Mouse (Mus musculus) lung, adult 2 months (tissue): ENCODE data around the gene As3mt. TPM values are rescaled to one million over a fixed set of nuclear protein-coding genes. Genes with fewer than 3 reads are reported as not detected.

Experiments used
- DNase-seq: peaks from one replicate; pipeline ENCODE4 v3.0.0; 2022
- H3K4me1 ChIP-seq: fragments of 200-500 bp; 2 replicates; pipeline ENCODE4 v1.6.1; 2011; ENCODE audit warnings: low read length; ENCODE audit not compliant: control insufficient read depth, insufficient read depth
- H3K4me3 ChIP-seq: fragments of 200-500 bp; replicated peaks from 2 replicates; pipeline ENCODE3; 2011; ENCODE audit warnings: low read depth, mild to moderate bottlenecking, control low read depth, low read length; ENCODE audit errors: extremely low read depth
- CTCF ChIP-seq: fragments of 200-500 bp; IDR thresholded peaks from 2 replicates; pipeline ENCODE4 v1.5.1; 2011; ENCODE audit warnings: mild to moderate bottlenecking, low read length, control low read depth; ENCODE audit not compliant: insufficient read depth
- POLR2A ChIP-seq: fragments of 200-500 bp; IDR thresholded peaks from 2 replicates; pipeline ENCODE4 v1.6.1; 2011; ENCODE audit warnings: low read depth, mild to moderate bottlenecking, control low read depth, low read length, borderline replicate concordance; ENCODE audit errors: extremely low read depth
- WGBS: fragments of 180-500 bp; shearing (Covaris S2); methylation state at CpG from one replicate; pipeline ENCODE4 v1.1.7; 2018; 5-methylcytosine and 5-hydroxymethylcytosine counted together
- polyA plus RNA-seq: library from polyadenylated mRNA; depleted of rRNA; stranded (reverse); fragments of >200 nt; gene quantifications from 2 replicates; pipeline ENCODE4 v1.2.3, GENCODE M21; 2012

The As3mt gene
- polyA plus RNA-seq, 1 experiment: 14.9 TPM

DNA sequence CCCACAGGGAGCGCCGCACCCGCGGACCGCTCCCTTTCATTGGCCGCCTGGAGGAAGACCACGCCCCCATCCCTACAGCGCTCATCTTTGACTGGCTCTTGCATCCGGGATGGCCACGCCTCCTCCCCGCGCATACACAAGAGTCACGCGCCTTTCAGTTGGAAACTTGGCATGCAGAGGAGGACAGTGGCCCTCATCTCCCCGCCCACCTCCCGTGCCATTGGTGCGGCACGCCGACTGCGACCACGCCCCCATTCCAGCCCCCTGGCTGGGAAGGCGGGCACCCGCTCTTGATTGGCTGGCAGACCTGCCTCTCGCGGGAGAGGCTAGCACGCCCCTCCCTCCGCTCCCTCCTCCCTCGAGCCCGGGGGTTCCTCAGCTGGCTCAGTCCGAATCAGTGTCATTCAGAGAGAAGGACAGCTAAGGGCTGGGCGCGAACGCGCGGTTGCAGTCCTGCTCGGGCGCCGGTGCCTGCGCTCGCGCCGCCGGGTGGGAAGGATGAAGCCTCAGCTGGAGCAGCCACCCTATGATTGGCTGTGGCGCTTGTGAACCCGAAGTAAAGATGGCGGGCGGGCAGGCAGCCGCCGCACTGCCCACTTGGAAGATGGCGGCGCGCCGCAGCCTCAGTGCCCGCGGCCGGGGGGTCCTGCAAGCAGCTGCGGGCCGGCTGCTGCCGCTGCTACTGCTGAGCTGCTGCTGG is 54.1 kb downstream of the As3mt start, which contains the start of gene Cnnm2:
TSS of gene Cnnm2 (plus strand) at position 350 of the 700 bp plus-strand sequence.
- H3K4me1 ChIP-seq: peaks cover 7% of the 10 kb centered on the region; the same call in 1 of the 2 replicates
- under 1% methylated on average over 58 of the region's 59 CpGs for whole genome bisulfite sequencing

DNA sequence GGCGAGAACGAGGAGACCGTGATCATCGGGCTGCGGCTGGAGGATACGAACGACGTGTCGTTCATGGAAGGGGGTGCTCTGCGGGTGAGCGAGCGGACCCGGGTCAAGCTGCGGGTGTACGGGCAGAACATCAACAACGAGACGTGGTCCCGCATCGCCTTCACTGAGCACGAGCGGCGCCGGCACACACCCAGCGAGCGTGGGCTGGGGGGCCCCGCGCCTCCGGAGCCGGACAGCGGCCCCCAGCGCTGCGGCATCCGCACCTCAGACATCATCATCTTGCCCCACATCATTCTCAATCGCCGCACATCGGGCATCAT is 54.7 kb downstream of the As3mt start:
- Histone ChIP-seq H3K4me3 (peak overlapping the region; percentile 93), H3K4me1 (peaks cover 7% of the 10 kb centered on the region; the same call in 1 of the 2 replicates)
- WGBS: under 1% methylated on average over 35 of the region's 36 CpGs
- DNase-seq: no peak
- TF ChIP-seq CTCF (no peak), POLR2A (no peak)

More for the DNA sequence above, 54.1 kb downstream of the As3mt start, which contains the start of gene Cnnm2:
- TF ChIP-seq POLR2A (peak; percentile 53; the same call in 1 of the 2 replicates), CTCF (no peak)
- peak; percentile 100 for DNase-seq
- peak within 1 kb of the TSS; percentile 93 for H3K4me3 ChIP-seq

DNA sequence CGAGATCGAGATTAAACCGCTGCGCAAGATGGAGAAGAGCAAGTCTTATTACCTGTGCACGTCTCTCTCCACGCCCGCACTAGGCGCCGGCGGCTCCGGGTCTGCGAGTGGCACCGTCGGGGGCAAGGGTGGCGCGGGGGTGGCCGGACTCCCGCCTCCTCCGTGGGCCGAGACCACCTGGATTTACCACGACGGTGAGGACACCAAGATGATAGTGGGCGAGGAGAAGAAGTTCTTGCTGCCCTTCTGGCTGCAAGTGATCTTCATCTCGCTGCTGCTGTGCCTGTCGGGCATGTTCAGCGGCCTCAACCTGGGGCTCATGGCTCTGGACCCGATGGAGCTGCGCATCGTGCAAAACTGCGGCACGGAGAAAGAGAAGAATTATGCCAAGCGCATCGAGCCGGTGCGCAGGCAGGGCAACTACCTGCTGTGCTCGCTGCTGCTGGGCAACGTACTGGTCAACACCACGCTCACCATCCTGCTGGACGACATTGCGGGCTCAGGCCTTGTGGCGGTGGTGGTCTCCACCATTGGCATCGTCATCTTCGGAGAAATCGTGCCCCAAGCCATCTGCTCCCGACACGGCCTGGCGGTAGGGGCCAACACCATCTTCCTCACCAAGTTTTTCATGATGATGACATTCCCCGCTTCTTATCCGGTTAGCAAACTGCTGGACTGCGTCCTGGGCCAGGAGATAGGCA is 55.2 kb downstream of the As3mt start:
- TF ChIP-seq CTCF (no peak), POLR2A (peak; percentile 26; the same call in 1 of the 2 replicates)
- DNase-seq: peak; percentile 34
- 1% methylated on average over 50 of the region's 50 CpGs for WGBS
- peak overlapping the region; percentile 93 for H3K4me3 ChIP-seq
- H3K4me1 ChIP-seq: peaks cover 7% of the 10 kb centered on the region; the same call in 1 of the 2 replicates

DNA sequence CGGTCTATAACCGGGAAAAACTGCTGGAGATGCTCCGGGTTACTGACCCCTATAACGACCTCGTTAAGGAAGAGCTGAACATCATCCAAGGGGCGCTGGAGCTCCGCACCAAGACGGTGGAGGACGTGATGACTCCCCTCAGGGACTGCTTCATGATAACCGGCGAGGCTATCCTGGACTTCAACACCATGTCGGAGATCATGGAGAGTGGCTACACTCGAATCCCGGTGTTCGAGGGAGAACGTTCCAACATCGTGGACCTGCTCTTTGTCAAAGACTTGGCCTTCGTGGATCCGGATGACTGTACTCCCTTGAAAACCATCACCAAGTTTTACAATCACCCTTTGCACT is 55.7 kb downstream of the As3mt start:
- Histone ChIP-seq H3K4me1 (peaks cover 7% of the 10 kb centered on the region; the same call in 1 of the 2 replicates), H3K4me3 (peak overlapping the region; percentile 93)
- TF ChIP-seq CTCF (no peak), POLR2A (no peak)
- no peak for DNase-seq
- WGBS: 7% methylated on average over 19 of the region's 19 CpGs

DNA sequence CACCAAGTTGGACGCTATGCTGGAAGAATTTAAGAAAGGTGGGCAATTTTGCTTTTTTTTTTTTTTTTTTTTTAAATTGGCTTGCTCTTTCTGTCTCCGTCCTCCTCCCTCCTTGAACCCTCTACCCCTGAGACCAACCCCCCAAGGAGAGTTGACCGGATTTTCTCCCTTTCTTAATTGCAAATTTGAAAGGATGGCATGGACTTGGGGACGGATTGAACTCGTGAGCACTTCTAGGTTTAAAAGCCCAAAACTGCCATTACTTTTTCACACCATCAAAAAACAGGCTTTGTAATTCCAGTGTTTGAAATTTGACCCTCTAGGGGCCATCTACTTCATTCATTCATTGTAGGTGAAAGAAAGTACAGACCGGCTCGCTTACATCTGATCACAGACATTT is 56.1 kb downstream of the As3mt start:
- no peak for DNase-seq
- peak overlapping the region; percentile 93 for H3K4me3 ChIP-seq
- peaks cover 7% of the 10 kb centered on the region; the same call in 1 of the 2 replicates for H3K4me1 ChIP-seq
- no peak for TF ChIP-seq CTCF
- no peak for TF ChIP-seq POLR2A
- 55% methylated on average over 7 of the region's 7 CpGs for WGBS

DNA sequence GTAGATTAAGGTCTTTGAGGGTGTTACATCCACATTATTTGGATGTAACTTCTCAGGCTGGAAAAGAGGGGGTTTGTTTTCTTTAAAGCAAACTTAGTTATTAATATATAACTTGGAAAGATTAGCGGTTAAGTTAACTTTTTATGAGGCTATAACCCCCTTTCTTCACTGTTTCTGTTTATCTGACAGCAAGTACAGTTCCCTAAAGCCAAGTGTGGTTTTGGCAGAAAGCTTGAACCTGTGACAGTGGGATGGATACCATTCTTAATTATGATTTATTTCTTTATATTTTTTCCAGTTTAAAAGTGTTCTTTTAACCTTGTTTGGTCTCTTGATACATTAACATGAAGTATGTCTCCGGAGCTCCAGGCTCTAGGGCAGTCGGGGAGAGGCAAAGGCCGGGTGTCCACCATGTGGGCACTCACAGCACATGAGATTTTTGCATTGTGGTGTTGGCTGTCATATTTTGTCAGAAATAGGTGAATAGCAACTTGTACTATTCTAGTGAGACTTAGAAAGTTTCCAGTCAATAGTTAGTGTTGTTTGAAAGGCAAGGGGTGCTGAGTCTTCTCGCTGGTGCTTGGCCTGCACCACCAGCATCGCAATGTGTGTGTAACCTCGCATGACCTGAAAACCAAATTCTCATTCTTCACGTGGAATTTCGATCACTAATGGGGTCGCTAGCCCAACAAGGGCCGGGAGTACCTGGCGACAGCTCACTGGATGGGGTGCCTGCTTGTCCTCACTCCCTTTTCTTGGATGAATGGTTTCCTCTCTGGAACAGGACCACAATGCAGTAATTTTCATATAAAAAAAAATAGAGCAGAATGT is 56.9 kb downstream of the As3mt start:
- WGBS: 73% methylated on average over 12 of the region's 12 CpGs
- DNase-seq: no peak
- H3K4me3 ChIP-seq: no peak overlapping the region
- TF ChIP-seq CTCF (no peak), POLR2A (no peak)
- H3K4me1 ChIP-seq: peaks cover 7% of the 10 kb centered on the region; the same call in 1 of the 2 replicates

DNA sequence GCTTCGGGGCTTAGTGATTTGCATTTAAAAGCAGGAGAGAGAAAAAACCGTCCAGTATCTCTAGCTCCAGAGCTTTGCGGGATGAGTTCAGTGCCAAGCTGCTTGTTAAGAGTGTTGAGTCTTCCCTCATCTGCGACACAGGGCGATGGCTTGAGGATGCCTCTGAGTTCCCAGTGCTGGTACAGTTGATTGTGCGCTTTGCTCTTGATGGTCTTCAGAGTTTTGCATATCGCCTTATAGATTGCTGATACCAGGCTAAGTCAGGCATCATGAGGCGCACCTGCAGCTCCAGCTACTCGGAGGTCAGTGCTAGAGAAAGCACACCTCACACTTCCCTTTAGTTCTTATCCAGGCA is 57.5 kb downstream of the As3mt start:
- TF ChIP-seq CTCF (no peak), POLR2A (no peak)
- 79% methylated on average over 9 of the region's 9 CpGs for WGBS
- Histone ChIP-seq H3K4me3 (no peak overlapping the region), H3K4me1 (peaks cover 7% of the 10 kb centered on the region; the same call in 1 of the 2 replicates)
- DNase-seq: no peak

DNA sequence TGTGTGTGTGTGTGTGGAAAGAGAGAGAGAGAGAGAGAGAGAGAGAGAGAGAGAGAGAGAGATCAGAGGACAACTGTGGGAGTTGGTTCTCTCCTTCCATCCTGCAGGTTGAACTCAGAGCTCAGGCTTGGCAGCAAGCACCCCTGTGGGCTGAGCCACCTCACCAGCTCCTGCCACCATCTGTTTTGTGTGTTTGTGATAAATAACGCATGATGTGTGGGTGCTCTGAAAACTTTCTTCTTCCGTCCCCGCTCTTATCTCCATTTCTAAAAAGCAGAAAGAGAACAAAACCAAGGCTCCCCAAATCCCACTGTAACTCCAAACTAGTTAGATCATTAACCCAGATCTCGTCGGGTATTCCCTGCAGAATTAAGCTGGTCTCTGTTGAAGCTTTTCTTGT is 58.9 kb downstream of the As3mt start:
- whole genome bisulfite sequencing: 77% methylated on average over 5 of the region's 5 CpGs

DNA sequence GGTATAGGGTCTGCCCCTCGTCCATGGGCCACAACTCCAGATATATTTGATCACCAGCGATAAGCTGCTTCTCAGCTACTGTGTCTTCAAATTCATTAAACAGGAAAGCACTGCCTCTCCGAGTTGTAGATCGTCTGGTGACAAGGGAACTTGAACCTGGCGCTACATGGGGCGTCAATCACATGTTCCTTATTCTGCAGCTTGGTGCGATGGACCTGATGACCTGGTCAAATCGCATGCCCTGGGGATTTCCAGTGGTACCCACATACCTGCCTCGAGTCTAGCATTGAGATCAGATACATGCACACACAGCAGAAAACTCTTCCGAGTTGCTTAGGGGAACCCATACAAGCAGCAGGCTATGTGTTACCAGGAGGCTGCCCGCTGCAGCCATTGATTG is 62.5 kb downstream of the As3mt start:
- 83% methylated on average over 11 of the region's 11 CpGs for WGBS
- DNase-seq: no peak
- H3K4me3 ChIP-seq: no peak overlapping the region
- TF ChIP-seq POLR2A: no peak
- no peak for TF ChIP-seq CTCF
- H3K4me1 ChIP-seq: no peaks in the 10 kb centered on the region

More for the DNA sequence above, 58.9 kb downstream of the As3mt start:
- TF ChIP-seq POLR2A: no peak
- TF ChIP-seq CTCF: no peak
- Histone ChIP-seq H3K4me1 (peaks cover 7% of the 10 kb centered on the region; the same call in 1 of the 2 replicates), H3K4me3 (no peak overlapping the region)
- no peak for DNase-seq
